Mouse (Mus musculus): ENCODE results near the gene Ftl1.

- TF ChIP-seq CTCF (IDR thresholded peaks at IDR 0.05; ENCODE audit: borderline replicate concordance, insufficient read depth, low read depth, low read length) (no peak), POLR2A (IDR thresholded peaks at IDR 0.05; ENCODE audit: borderline replicate concordance, insufficient read depth, low read length) (no peak)
Observed at GRCm38 (mm10) chr7:45419859-45420614, 39.6 kb downstream of the Ftl1 start.
